Mouse (Mus musculus): ENCODE data around the gene Efna2.
A peak's percentile ranks its signal among the peaks of the same experiment; 100 is the strongest.

DNA sequence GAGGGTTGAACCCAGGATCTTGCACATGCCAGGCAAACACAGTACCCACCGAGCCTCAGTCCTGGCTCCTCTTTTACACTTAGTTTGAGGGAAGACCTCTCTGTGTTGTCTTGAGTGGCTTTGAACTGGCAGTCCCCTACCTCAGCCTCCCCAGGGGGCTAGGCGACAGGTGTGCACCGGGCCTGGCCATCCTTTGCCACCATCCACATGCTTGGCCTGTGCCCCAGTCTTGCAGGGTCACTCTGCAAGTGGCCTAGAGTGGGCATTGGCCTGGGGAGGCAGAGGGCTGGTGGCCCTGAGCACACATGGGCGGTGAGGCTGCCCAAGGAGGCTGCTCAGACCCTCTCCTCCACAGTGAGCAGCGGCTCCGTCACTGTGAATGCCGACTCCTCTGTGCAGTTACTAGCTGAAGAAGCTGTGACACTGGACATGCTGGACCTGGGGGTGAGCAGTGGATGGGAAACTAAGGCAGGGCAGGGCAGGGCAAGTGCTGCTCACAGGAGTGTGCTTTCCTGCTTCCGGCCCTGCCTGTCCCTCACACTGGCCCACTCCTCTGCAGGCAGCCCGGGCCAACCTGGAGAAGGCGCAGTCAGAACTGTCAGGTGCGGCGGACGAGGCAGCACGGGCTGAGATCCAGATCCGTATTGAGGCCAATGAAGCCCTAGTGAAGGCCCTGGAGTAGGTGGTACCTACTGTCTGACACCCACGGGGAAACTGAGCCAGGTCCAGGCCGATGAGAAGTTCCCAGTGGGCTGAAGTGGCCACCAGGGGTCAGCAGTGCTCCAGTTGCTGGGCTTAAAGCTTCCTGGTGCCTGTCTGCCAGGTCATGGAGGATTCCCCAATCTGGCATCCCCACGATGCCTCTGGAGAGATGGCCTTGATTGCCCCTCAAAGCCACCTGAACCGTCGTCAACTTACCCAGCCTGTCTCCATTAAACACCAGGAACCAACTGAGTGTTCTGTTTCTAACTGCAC lies 34.1 kb upstream of the Efna2 start:
- TF ChIP-seq CTCF (conservative IDR thresholded peaks at IDR 0.05; ENCODE audit: low read length) (peak; percentile 50), NANOG (IDR thresholded peaks at IDR 0.05; ENCODE audit: borderline replicate concordance, low read length) (no peak)
